Mouse (Mus musculus): ENCODE results near the gene Zmynd15.

DNA sequence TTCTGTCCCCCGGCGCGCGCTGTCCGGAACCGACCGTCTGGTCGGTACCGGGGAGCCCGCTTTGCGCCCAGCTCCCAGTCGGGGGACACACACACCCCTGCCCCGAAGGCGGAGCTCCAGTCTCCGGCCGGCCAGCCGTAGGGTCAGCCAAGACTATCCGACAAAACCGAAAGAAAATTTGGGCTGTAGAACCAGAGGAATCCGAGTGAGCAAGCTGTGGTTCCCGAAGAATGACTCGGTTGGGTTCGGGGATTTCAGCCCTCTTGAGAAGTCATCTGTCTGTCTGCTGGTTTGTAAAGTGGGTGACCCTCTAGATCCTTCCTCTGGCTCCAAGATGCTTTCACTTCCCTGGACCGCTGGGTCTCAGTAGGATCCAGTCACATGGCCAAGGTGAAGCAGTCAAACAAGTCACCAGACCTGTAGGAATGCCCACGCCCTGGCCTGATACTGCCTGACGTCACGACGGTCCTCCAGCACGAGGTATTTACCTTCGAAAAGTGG is 418 bp downstream of the Zmynd15 start, which contains the start of gene Cxcl16:
- TF ChIP-seq CTCF (IDR thresholded peaks at IDR 0.05; ENCODE audit: low read depth, low read length), result no peak
- TF ChIP-seq POLR2A (IDR thresholded peaks at IDR 0.05; ENCODE audit: insufficient read depth, low read length), result no peak
- TF ChIP-seq EP300 (IDR thresholded peaks at IDR 0.05; ENCODE audit: insufficient read depth, low read depth, low read length), result peak; percentile 65; the same call in 1 of the 2 replicates

Measured in ES-Bruce4 (cell line).